Mouse (Mus musculus): ENCODE data around the gene Megf9. TPM values are rescaled to one million over a fixed set of nuclear protein-coding genes. Genes with fewer than 3 reads are reported as not detected.
A peak's percentile ranks its signal among the peaks of the same experiment; 100 is the strongest.

The Megf9 gene
- polyA plus RNA-seq, 1 experiment from 2014 or later: 3.5 TPM

DNA sequence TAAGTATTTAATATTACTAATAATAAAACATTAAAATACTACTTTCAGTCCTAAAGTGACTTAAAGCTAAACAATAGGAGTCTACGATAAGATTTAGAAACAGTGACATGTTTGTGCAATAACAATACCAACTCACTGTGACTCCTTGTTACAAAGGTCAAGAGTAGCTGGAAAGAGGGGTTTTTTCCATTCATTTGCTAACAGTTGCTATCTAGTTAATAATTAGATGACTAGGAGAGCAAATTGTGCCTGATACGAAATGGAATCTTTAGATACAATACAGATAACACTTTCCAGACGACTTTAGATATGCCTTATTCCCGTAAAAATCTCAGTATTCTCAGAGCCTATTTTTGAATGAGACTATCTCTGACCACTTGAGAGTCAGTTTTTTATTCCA, 52.9 kb downstream of the Megf9 start:
- no peak overlapping the region for H3K4me3 ChIP-seq
- H3K27me3 ChIP-seq: no peaks in the 10 kb centered on the region
- no peak overlapping the region for H3K9ac ChIP-seq
- ATAC-seq (replicated peaks; ENCODE audit: insufficient number of reproducible peaks, insufficient read depth, low FRiP score, low read depth): no peak
- H3K9me3 ChIP-seq (replicated peaks): no peaks in the 10 kb centered on the region
- H3K27ac ChIP-seq: no peak overlapping the region
- H3K4me1 ChIP-seq (replicated peaks): no peaks in the 10 kb centered on the region
- no peaks in the 10 kb centered on the region for H3K36me3 ChIP-seq
- WGBS: 70% methylated on average over 4 of the region's 4 CpGs
- no peak overlapping the region for H3K4me2 ChIP-seq

DNA sequence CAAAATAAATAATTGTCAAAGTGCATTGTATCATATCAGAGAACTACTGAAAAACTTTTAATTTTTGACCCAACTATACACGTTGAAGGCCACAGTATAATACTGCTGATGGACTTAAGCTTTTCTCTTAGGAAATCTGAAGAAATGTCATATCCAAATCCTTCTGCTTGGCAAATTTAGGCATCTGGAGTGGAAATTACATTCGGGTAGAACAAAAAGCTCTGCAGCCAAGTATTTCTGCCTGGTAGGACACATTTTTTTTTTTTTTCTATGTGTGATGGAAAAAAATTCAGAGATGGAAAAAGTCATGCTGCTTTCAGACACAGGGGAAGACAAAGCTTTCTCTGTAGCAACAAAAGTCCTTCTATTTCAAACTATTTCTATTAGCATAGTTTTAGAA, 63.4 kb downstream of the Megf9 start:
- Histone ChIP-seq H3K4me2 (no peak overlapping the region), H3K27me3 (no peaks in the 10 kb centered on the region), H3K36me3 (no peaks in the 10 kb centered on the region), H3K4me3 (no peak overlapping the region), H3K27ac (no peak overlapping the region), H3K9me3 (replicated peaks) (no peaks in the 10 kb centered on the region), H3K9ac (no peak overlapping the region), H3K4me1 (replicated peaks) (no peaks in the 10 kb centered on the region)
- no peak for ATAC-seq (replicated peaks; ENCODE audit: insufficient number of reproducible peaks, insufficient read depth, low FRiP score, low read depth)
- 66% methylated on average over 2 of the region's 2 CpGs for WGBS

GRCm38 (mm10) chr4:70465921-70466689, 68.7 kb downstream of the Megf9 start:
- Histone ChIP-seq H3K9me3 (replicated peaks) (no peaks in the 10 kb centered on the region), H3K27me3 (no peaks in the 10 kb centered on the region), H3K4me2 (no peak overlapping the region), H3K4me3 (no peak overlapping the region), H3K36me3 (no peaks in the 10 kb centered on the region), H3K9ac (no peak overlapping the region), H3K27ac (no peak overlapping the region), H3K4me1 (replicated peaks) (no peaks in the 10 kb centered on the region)
- WGBS: 89% methylated on average over 1 of the region's 1 CpGs
- no peak for ATAC-seq (replicated peaks; ENCODE audit: insufficient number of reproducible peaks, insufficient read depth, low FRiP score, low read depth)

DNA sequence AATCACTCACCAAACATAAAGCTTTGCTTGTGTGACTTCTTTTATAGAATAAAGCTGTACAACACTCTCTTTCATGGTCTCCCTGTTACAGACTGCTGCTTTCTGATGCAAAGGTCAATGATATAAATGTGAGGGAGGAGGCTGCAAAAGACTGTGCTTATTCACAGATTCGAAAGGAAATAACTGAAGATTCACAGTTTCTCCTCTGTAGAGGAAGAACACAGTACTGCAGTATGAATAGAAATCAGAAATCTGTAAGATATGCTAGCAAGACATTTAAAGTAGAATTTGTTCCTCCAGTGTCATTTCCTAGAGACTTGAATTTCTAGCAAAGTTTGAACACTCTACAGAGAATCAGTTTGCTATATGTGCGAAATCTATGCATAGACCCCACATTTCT, 71.5 kb downstream of the Megf9 start:
- H3K9ac ChIP-seq: no peak overlapping the region
- H3K36me3 ChIP-seq: no peaks in the 10 kb centered on the region
- no peak overlapping the region for H3K4me3 ChIP-seq
- ATAC-seq (replicated peaks; ENCODE audit: insufficient number of reproducible peaks, insufficient read depth, low FRiP score, low read depth): no peak
- no peaks in the 10 kb centered on the region for H3K9me3 ChIP-seq (replicated peaks)
- no peak overlapping the region for H3K4me2 ChIP-seq
- H3K27me3 ChIP-seq: no peaks in the 10 kb centered on the region
- 69% methylated on average over 2 of the region's 2 CpGs for WGBS
- no peak overlapping the region for H3K27ac ChIP-seq
- no peaks in the 10 kb centered on the region for H3K4me1 ChIP-seq (replicated peaks)

DNA sequence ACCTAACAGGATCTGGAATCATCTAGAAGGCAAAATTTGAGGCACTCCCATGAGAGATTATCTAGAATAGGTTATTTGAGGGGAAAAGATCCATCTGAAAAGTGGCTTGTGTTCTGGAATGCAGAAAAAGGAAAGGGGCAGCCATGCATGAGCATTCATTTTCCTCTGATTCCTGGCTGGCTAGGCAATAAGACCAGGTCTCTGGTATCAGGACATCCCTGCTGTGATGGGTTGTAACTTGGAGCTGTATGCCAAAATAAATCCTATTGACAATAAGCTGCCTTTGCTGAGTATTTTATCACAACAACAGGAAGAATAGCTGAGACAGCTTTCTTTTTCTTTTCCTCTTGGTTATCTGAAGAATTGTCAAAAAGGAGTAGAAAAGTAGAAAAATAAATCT, 73.4 kb downstream of the Megf9 start:
- Histone ChIP-seq H3K9ac (no peak overlapping the region), H3K36me3 (no peaks in the 10 kb centered on the region), H3K9me3 (replicated peaks) (no peaks in the 10 kb centered on the region), H3K4me2 (no peak overlapping the region), H3K27me3 (no peaks in the 10 kb centered on the region), H3K4me1 (replicated peaks) (no peaks in the 10 kb centered on the region), H3K27ac (no peak overlapping the region), H3K4me3 (no peak overlapping the region)
- ATAC-seq (replicated peaks; ENCODE audit: insufficient number of reproducible peaks, insufficient read depth, low FRiP score, low read depth): no peak

DNA sequence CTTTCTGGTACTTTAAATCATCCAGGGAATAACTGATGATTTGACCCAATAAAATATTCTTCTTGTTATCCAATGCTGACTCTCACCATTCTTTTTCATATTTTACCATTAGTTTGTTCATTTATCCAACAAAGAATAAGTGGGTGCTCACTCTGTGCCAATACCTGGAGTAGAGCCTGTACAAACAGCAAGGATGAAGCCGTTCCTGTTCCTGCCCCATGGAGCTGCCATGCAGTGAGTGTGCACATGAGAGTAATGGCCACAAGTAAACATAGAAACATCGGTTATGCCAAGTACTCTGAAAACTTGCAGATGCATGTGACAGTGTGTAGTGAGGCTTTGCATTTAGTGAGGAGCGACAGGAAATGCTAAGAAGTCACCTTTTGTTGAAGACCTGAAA, 82.6 kb downstream of the Megf9 start:
- Histone ChIP-seq H3K4me2 (no peak overlapping the region), H3K4me3 (no peak overlapping the region), H3K36me3 (no peaks in the 10 kb centered on the region), H3K9me3 (replicated peaks) (no peaks in the 10 kb centered on the region), H3K27ac (no peak overlapping the region), H3K9ac (no peak overlapping the region), H3K4me1 (replicated peaks) (no peaks in the 10 kb centered on the region), H3K27me3 (no peaks in the 10 kb centered on the region)
- ATAC-seq (replicated peaks; ENCODE audit: insufficient number of reproducible peaks, insufficient read depth, low FRiP score, low read depth): no peak
- WGBS: 76% methylated on average over 3 of the region's 3 CpGs

GRCm38 (mm10) chr4:70451750-70452149, 83.0 kb downstream of the Megf9 start:
- Histone ChIP-seq H3K27me3 (no peaks in the 10 kb centered on the region), H3K4me1 (replicated peaks) (no peaks in the 10 kb centered on the region), H3K4me3 (no peak overlapping the region), H3K36me3 (no peaks in the 10 kb centered on the region), H3K27ac (no peak overlapping the region), H3K9ac (no peak overlapping the region), H3K9me3 (replicated peaks) (no peaks in the 10 kb centered on the region), H3K4me2 (no peak overlapping the region)
- ATAC-seq (replicated peaks; ENCODE audit: insufficient number of reproducible peaks, insufficient read depth, low FRiP score, low read depth): no peak
- 1% methylated on average over 2 of the region's 2 CpGs for WGBS

GRCm38 (mm10) chr4:70449668-70450067, 85.1 kb downstream of the Megf9 start:
- Histone ChIP-seq H3K4me3 (no peak overlapping the region), H3K27ac (no peak overlapping the region), H3K4me2 (no peak overlapping the region), H3K9ac (no peak overlapping the region), H3K36me3 (no peaks in the 10 kb centered on the region), H3K4me1 (replicated peaks) (no peaks in the 10 kb centered on the region), H3K9me3 (replicated peaks) (no peaks in the 10 kb centered on the region), H3K27me3 (no peaks in the 10 kb centered on the region)
- 73% methylated on average over 1 of the region's 1 CpGs for WGBS
- ATAC-seq (replicated peaks; ENCODE audit: insufficient number of reproducible peaks, insufficient read depth, low FRiP score, low read depth): no peak

DNA sequence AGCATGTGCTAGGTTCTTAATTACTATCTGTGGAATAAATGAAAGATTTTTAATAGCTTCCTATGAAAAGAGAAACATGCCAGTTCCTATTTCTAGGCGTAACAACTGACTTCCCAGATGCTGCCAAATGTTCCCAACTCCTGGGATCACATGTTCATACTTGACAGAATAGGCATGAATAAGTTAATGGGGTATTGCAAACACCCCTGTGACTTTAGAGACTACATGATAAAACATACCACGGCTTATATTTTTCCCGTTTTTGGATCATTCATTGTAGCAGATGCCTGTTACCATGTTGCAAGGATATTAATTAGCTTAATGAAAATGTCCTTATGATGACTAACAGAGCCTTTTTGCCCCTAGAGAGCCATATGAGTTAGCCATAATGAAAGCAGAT, 88.0 kb downstream of the Megf9 start:
- H3K4me2 ChIP-seq: no peak overlapping the region
- no peaks in the 10 kb centered on the region for H3K27me3 ChIP-seq
- no peak overlapping the region for H3K9ac ChIP-seq
- no peaks in the 10 kb centered on the region for H3K9me3 ChIP-seq (replicated peaks)
- H3K4me1 ChIP-seq (replicated peaks): no peaks in the 10 kb centered on the region
- no peak for ATAC-seq (replicated peaks; ENCODE audit: insufficient number of reproducible peaks, insufficient read depth, low FRiP score, low read depth)
- H3K4me3 ChIP-seq: no peak overlapping the region
- 88% methylated on average over 3 of the region's 3 CpGs for WGBS
- H3K27ac ChIP-seq: no peak overlapping the region
- no peaks in the 10 kb centered on the region for H3K36me3 ChIP-seq

DNA sequence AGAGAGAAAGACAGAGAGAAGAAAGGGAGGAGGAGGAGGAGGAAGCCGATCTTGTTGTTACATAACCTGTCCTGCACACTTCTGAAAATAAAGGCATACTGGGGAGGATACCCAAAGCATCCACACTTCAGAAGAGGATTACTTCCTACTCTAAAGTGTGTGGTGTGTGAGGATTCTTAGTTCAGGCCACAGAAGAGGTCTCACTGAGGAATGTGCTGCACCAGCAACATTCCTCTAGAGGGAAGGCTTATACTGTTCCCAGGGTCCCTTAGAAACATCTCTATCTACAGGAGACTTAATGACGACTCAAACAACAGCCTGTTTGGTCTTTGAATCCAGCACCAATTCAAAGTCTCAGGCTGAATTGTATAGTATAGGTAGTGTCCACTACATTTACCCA, 114.6 kb downstream of the Megf9 start:
- Histone ChIP-seq H3K9me3 (replicated peaks) (no peaks in the 10 kb centered on the region), H3K36me3 (no peaks in the 10 kb centered on the region), H3K4me1 (replicated peaks) (no peaks in the 10 kb centered on the region), H3K9ac (no peak overlapping the region), H3K27ac (no peak overlapping the region), H3K4me3 (no peak overlapping the region), H3K4me2 (no peak overlapping the region), H3K27me3 (no peaks in the 10 kb centered on the region)
- ATAC-seq (replicated peaks; ENCODE audit: insufficient number of reproducible peaks, insufficient read depth, low FRiP score, low read depth): no peak
- WGBS: 54% methylated on average over 2 of the region's 2 CpGs

GRCm38 (mm10) chr4:70412126-70412525, 122.7 kb downstream of the Megf9 start:
- no peak for ATAC-seq (replicated peaks; ENCODE audit: insufficient number of reproducible peaks, insufficient read depth, low FRiP score, low read depth)
- WGBS: 68% methylated on average over 2 of the region's 2 CpGs
- no peaks in the 10 kb centered on the region for H3K36me3 ChIP-seq

GRCm38 (mm10) chr4:70409994-70410721, 124.6 kb downstream of the Megf9 start, which contains the start of gene Cdk5rap2:
Cdk5rap2 (minus strand) TSS chr4:70410443.
- Histone ChIP-seq H3K9me3 (replicated peaks) (no peaks in the 10 kb centered on the region), H3K27ac (peak within 1 kb of the TSS; percentile 74), H3K9ac (peak within 1 kb of the TSS; percentile 74), H3K4me2 (peak within 1 kb of the TSS; percentile 73), H3K4me3 (peak within 1 kb of the TSS; percentile 85), H3K27me3 (no peaks in the 10 kb centered on the region), H3K36me3 (no peaks in the 10 kb centered on the region), H3K4me1 (replicated peaks) (peaks cover 9% of the 10 kb centered on the region)
- peak; percentile 99 for ATAC-seq (replicated peaks; ENCODE audit: insufficient number of reproducible peaks, insufficient read depth, low FRiP score, low read depth)
- under 1% methylated on average over 55 of the region's 55 CpGs for WGBS

More at GRCm38 (mm10) chr4:70412126-70412525, 122.7 kb downstream of the Megf9 start:
- H3K9ac ChIP-seq: no peak overlapping the region
- peaks cover 9% of the 10 kb centered on the region for H3K4me1 ChIP-seq (replicated peaks)
- no peaks in the 10 kb centered on the region for H3K9me3 ChIP-seq (replicated peaks)
- H3K4me3 ChIP-seq: no peak overlapping the region
- H3K4me2 ChIP-seq: no peak overlapping the region
- H3K27ac ChIP-seq: no peak overlapping the region
- no peaks in the 10 kb centered on the region for H3K27me3 ChIP-seq
